Mouse (Mus musculus) midbrain, postnatal 0 days (tissue): ENCODE data around the gene Dhdh. TPM values are rescaled to one million over a fixed set of nuclear protein-coding genes. Genes with fewer than 3 reads are reported as not detected.
"Not testable (repeated sequence)": the region's sequence is repeated elsewhere in the genome, so short reads cannot be mapped to it uniquely, and the experiment has no call there.

ENCODE experiments used
- ATAC-seq: fragments of 200-750 bp; cut with Nextera tagmentation; 2 replicates; pipeline ENCODE4 v1.8.0; 2017; ENCODE audit warnings: moderate number of reproducible peaks, mild to moderate bottlenecking, moderate TSS enrichment, moderate library complexity; ENCODE audit not compliant: low FRiP score
- DNase-seq: peaks from one replicate; pipeline ENCODE4 v3.0.0-alpha.2; 2015; ENCODE audit warnings: low spot score
- H3K27ac ChIP-seq: fragments of 300-500 bp; sonication (generic); 2 replicates; pipeline ENCODE4 v1.5.1; 2014; ENCODE audit warnings: low read depth, mild to moderate bottlenecking, low read length, mixed read lengths
- H3K27me3 ChIP-seq: fragments of 300-500 bp; sonication (generic); 2 replicates; pipeline ENCODE4 v1.6.1; 2014; ENCODE audit warnings: low read length, control low read depth, mixed read lengths; ENCODE audit not compliant: insufficient read depth
- H3K36me3 ChIP-seq: fragments of 300-500 bp; sonication (generic); 2 replicates; pipeline ENCODE4 v1.6.1; 2014; ENCODE audit warnings: low read length, control low read depth, mixed read lengths; ENCODE audit not compliant: insufficient read depth
- H3K4me1 ChIP-seq: fragments of 300-500 bp; sonication (generic); 2 replicates; pipeline ENCODE4 v1.6.1; 2014; ENCODE audit warnings: mild to moderate bottlenecking, control low read depth, antibody characterized with exemption, low read length, mixed read lengths; ENCODE audit not compliant: insufficient read depth
- H3K4me2 ChIP-seq: fragments of 300-500 bp; sonication (generic); 2 replicates; pipeline ENCODE4 v1.6.1; 2014; ENCODE audit warnings: low read depth, mild to moderate bottlenecking, low read length, mixed read lengths; ENCODE audit not compliant: poor library complexity, severe bottlenecking
- H3K4me3 ChIP-seq: fragments of 300-500 bp; sonication (generic); 2 replicates; pipeline ENCODE4 v1.5.1; 2014; ENCODE audit warnings: low read depth, mild to moderate bottlenecking, low read length, moderate library complexity
- H3K9ac ChIP-seq: fragments of 300-500 bp; sonication (generic); replicated peaks from 2 replicates; pipeline ENCODE4 v1.6.1; 2014; ENCODE audit warnings: mild to moderate bottlenecking, low read length, moderate library complexity, mixed read lengths; ENCODE audit not compliant: poor library complexity, severe bottlenecking
- H3K9me3 ChIP-seq: fragments of 300-500 bp; sonication (generic); 2 replicates; pipeline ENCODE4 v1.6.1; 2016; ENCODE audit warnings: low read length, control low read depth
- CTCF ChIP-seq: IDR thresholded peaks from 2 replicates; pipeline ENCODE4 v1.5.1; 2016; ENCODE audit warnings: antibody characterized with exemption, mild to moderate bottlenecking
- WGBS: fragments of 180-500 bp; shearing (Covaris S2); extraction: QIAGEN DNeasy Blood & Tissue Kit; methylation state at CpG from one replicate; pipeline ENCODE4 v1.1.7; 2014; 5-methylcytosine and 5-hydroxymethylcytosine counted together
- polyA plus RNA-seq: library from polyadenylated mRNA; unstranded; fragments of >200 nt; fragmentation: Nextera tagmentation; extraction: Ambion mirVana; gene quantifications from 2 replicates; pipeline ENCODE4 v1.2.1, GENCODE M21; 2015
- total RNA-seq: library from RNA; depleted of rRNA; stranded (reverse); fragments of >200 nt; gene quantifications from 2 replicates; pipeline ENCODE4 v1.2.3, GENCODE M21; 2014

Dhdh gene
- total and polyA plus RNA-seq, 2 experiments from 2014 or later: 4.3 to 6.1 TPM

DNA sequence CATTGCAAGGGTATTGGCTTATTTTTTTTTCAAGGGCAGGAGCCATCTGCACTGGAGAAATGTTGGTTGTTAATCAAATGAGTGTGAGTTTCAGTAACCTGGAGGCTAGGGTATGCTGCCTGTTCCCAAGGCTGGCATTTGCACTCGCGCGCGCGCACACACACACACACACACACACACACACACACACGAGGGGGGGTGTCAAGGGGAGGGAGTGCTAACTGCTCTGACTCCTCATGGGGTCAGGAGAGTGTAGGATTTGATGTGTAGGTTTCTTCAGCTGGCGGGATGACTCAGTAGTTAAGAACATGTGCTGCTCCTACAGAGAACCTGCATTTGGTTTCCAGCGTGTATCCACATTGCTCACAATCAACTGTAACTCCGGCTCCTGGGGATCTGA lies 2.2 kb upstream of the Dhdh start:
- ATAC-seq: no peak

DNA sequence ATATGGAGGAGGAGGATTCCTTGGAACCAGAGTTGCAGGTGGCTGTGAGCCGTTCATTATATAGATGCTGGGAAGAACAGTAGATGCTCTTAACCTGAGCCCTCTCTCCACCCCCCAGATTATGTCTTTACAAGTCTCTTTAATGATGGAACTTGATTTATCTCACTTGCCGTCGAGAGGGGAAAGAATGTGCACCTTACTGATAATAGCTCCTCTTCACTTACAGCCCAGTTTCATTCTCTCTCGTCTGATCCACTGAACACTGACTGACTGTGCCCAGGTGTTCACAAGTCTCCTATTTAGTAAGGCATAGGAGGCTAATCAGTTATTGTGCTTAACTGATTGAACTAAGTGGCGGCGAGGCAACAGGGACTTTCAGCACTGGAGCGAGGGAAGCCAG lies 973 bp upstream of the Dhdh start:
- Histone ChIP-seq H3K36me3 (peaks cover 21% of the 10 kb centered on the region), H3K4me3 (no peak overlapping the region), H3K9me3 (no peaks in the 10 kb centered on the region), H3K9ac (no peak overlapping the region), H3K27me3 (no peaks in the 10 kb centered on the region), H3K4me1 (0 out of 2 replicates have a peak, but pooled peaks cover 3% of the 10 kb centered on the region), H3K27ac (no peak overlapping the region), H3K4me2 (no peak overlapping the region)
- TF ChIP-seq CTCF: no peak
- ATAC-seq (no peak), DNase-seq (no peak)
- WGBS: 84% methylated on average over 7 of the region's 7 CpGs

More for the DNA sequence above, 2.2 kb upstream of the Dhdh start:
- 52% methylated on average over 9 of the region's 9 CpGs for WGBS
- Histone ChIP-seq H3K4me2 (no peak overlapping the region), H3K27me3 (no peaks in the 10 kb centered on the region), H3K4me3 (no peak overlapping the region), H3K27ac (no peak overlapping the region), H3K9me3 (no peaks in the 10 kb centered on the region), H3K9ac (no peak overlapping the region), H3K36me3 (peaks cover 31% of the 10 kb centered on the region), H3K4me1 (0 out of 2 replicates have a peak, but pooled peaks cover 3% of the 10 kb centered on the region)
- no peak for DNase-seq
- no peak for TF ChIP-seq CTCF

DNA sequence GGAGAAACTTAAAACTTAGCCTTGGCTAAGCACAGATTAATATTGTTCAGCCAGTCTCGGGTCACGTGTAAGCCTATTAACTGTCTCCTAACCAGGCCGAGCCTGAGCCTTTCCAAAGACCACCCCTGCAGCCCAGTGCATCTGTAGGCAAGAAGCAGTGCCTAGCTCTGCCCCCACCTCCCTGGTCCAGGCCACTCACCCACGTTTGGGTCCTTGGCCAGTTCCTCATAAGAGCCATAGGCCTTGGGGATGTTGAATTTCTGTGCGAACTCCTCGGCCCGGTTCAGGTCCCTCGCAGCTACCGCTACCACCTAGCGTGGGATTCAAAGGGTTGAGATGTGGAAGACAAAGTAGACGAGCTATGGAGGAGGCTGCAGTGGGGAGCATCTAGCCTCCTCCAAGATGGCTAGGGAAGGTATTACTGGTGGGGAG lies 728 bp downstream of the Dhdh start:
- H3K9ac ChIP-seq: peak overlapping the region; percentile 63
- H3K36me3 ChIP-seq: peaks cover 4% of the 10 kb centered on the region
- 0 out of 2 replicates have a peak, but pooled peaks cover 3% of the 10 kb centered on the region for H3K4me1 ChIP-seq
- ATAC-seq (peak; percentile 75), DNase-seq (peak; percentile 55)
- WGBS: 22% methylated on average over 11 of the region's 11 CpGs
- TF ChIP-seq CTCF: no peak
- H3K4me3 ChIP-seq: peak overlapping the region; percentile 37
- H3K27me3 ChIP-seq: no peaks in the 10 kb centered on the region
- peak overlapping the region; percentile 67 for H3K4me2 ChIP-seq
- no peaks in the 10 kb centered on the region for H3K9me3 ChIP-seq
- H3K27ac ChIP-seq: peak overlapping the region; percentile 90

DNA sequence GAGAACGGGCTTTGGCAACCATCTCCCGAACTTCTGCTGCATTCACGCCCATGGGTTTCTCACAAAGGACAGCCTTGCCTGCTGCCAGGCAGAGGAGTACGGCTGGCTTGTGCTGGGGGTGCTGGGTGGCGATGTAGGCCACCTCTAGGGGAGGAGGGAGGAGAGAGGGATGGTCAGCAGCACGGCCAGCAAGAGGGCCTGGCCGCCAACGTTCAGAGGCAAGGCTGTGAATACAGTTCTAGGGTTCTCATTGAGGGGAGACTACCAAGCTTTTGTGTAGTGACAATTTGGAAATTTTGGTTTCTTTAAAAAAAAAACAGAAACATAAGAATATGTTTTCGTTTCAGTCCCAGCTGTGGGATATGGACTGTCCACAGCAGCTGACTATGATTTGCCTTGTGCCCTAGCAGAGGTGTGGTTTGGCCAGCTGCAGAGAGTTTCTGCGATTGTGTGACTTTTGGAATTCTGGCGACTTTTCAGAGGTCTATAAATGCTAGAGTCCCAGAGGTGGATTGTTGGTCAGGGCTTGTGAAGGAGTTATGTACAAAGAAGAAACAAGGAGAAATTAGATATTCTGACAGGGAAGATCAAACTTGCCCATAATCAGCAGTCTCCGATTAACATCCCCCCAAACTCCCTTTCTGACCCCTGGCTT lies 1.7 kb downstream of the Dhdh start, which contains the start of gene Gm45808:
Gene Gm45808, minus strand, starts transcription at position 51 of the 655 bp plus-strand sequence.
- Histone ChIP-seq H3K4me3 (no peak within 1 kb of the TSS; the same call in 1 of the 2 replicates), H3K4me1 (0 out of 2 replicates have a peak, but pooled peaks cover 3% of the 10 kb centered on the region), H3K9me3 (no peaks in the 10 kb centered on the region), H3K4me2 (no peak within 1 kb of the TSS), H3K9ac (no peak within 1 kb of the TSS), H3K36me3 (no peaks in the 10 kb centered on the region), H3K27me3 (no peaks in the 10 kb centered on the region), H3K27ac (0 out of 2 replicates have a peak within 1 kb of the TSS, but pooled peaks have one; percentile 90)
- DNase-seq: no peak
- no peak for ATAC-seq
- 78% methylated on average over 12 of the region's 12 CpGs for WGBS
- TF ChIP-seq CTCF: no peak

DNA sequence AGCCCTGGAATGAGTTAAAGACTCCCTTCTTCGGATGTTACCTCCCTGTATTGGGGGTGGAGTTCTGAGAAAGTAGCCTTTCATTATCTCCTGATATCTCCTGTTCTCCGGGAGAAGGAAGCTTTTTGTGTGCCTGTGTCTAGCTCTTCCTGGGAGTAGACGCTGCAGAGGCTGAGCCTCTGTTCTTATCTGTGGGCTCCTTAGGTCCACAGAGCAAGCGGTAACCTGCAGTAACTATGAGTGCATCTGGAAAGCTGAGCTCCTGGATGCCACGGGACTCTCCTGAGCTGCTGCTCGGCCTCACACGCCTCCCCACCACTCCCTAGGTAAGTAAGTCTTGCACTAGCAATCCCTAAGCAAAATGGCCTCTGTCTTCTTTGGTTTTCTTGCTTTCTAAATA lies 2.4 kb downstream of the Dhdh start:
- H3K36me3 ChIP-seq: no peaks in the 10 kb centered on the region
- 84% methylated on average over 7 of the region's 7 CpGs for WGBS
- H3K27me3 ChIP-seq: no peaks in the 10 kb centered on the region
- no peak overlapping the region for H3K4me3 ChIP-seq
- H3K9ac ChIP-seq: no peak overlapping the region
- no peaks in the 10 kb centered on the region for H3K9me3 ChIP-seq
- no peak for TF ChIP-seq CTCF
- no peak overlapping the region for H3K4me2 ChIP-seq
- DNase-seq: no peak
- no peak overlapping the region for H3K27ac ChIP-seq
- no peak for ATAC-seq
- H3K4me1 ChIP-seq: 0 out of 2 replicates have a peak, but pooled peaks cover 3% of the 10 kb centered on the region

DNA sequence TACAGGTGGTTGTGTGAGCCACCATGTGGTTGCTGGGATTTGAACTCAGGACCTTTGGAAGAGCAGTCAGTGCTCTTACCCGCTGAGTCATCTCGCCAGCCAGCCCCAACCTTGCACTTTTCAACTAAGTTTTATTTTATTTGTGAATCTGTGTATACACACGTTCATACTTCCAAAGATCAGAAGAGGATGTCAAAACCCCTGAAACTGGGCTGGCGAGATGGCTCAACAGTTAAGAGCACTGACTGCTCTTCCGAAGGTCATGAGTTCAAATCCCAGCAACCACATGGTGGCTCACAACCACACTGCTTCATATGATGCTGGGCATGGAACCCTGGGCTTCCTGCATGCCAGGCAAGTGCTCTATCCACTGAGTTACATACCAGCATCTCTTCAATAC lies 3.6 kb downstream of the Dhdh start:
- not testable (repeated sequence) for DNase-seq, H3K36me3 ChIP-seq, H3K9ac ChIP-seq, H3K4me3 ChIP-seq, H3K27ac ChIP-seq, H3K27me3 ChIP-seq, H3K9me3 ChIP-seq, H3K4me1 ChIP-seq, ATAC-seq, H3K4me2 ChIP-seq
- WGBS: 95% methylated on average over 5 of the region's 5 CpGs
